ENCODE assay signal across 20 mouse cellular contexts in the genomic region with DNA sequence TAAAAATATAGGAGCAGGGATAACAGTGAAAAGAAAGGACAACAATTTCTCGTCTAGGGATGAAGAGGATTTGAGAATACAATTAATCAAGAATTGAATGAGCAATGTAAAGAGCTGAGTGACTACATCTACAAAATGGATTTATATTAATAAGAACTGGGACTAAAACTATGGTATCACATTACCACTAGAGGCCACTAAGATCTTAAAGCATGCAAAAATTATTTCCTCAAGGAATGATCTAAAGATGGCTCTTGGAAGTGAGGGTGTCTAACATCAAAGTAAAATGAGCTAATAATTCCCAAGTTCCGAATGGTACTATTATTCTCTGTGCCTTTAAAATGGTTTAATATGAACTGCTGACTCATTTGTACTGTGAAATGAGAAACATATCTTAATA.
A peak's percentile ranks its signal among the peaks of the same experiment; 100 is the strongest.
DNase-seq lines count a peak whose midpoint lies in the region; ATAC-seq and TF ChIP-seq lines count a peak whose summit lies in the region.
"Had no signal": no experiment of that assay in that cellular context is flagged by ENCODE, and none has a peak within 500 bp of the region (broad histone marks: within the 10 kb centered on the region; RNA-seq: fewer than 3 reads in every experiment).

No protein-coding gene starts in this region.

- TF ChIP-seq CTCF in intestine, postnatal 0 days (IDR thresholded peaks at IDR 0.05; ENCODE audit: low read depth): peak; percentile 62
- peak; percentile 32; the same call in 1 of the 2 replicates for TF ChIP-seq CTCF in lung, embryonic 14.5 days (IDR thresholded peaks at IDR 0.05; ENCODE audit: low read depth)
- TF ChIP-seq CTCF in lung, adult 2 months (IDR thresholded peaks at IDR 0.05; ENCODE audit: insufficient read depth, low read length): no peak

- H3K4me2 ChIP-seq in forebrain, embryonic 14.5 days (ENCODE audit: low read length): no peak overlapping the region
- no peak overlapping the region for H3K4me2 ChIP-seq in forebrain, embryonic 15.5 days (replicated peaks)
- no peak overlapping the region for H3K4me2 ChIP-seq in intestine, postnatal 0 days (replicated peaks; ENCODE audit: low read depth)
- no peak overlapping the region for H3K4me2 ChIP-seq in intestine, embryonic 15.5 days (replicated peaks)
- H3K4me2 ChIP-seq in lung, embryonic 14.5 days: no peak overlapping the region
- H3K4me2 ChIP-seq: hindbrain, embryonic 13.5 days; liver, embryonic 15.5 days had no signal

- no peaks in the 10 kb centered on the region for H3K27me3 ChIP-seq in forebrain, embryonic 14.5 days (replicated peaks; ENCODE audit: control insufficient read depth, insufficient read depth, low read length)
- no peaks in the 10 kb centered on the region for H3K27me3 ChIP-seq in forebrain, embryonic 15.5 days
- no peaks in the 10 kb centered on the region for H3K27me3 ChIP-seq in intestine, postnatal 0 days (replicated peaks; ENCODE audit: control insufficient read depth, insufficient read depth, low read length)
- H3K27me3 ChIP-seq in intestine, embryonic 15.5 days (replicated peaks): no peaks in the 10 kb centered on the region
- H3K27me3 ChIP-seq in lung, embryonic 14.5 days (ENCODE audit: insufficient read depth, low read length): no peaks in the 10 kb centered on the region
- H3K27me3 ChIP-seq: hindbrain, embryonic 13.5 days; liver, embryonic 15.5 days had no signal

- 83% methylated on average over 2 of the region's 2 CpGs for WGBS in forebrain, embryonic 14.5 days
- 76% methylated on average over 2 of the region's 2 CpGs for WGBS in forebrain, embryonic 15.5 days
- 78% methylated on average over 2 of the region's 2 CpGs for WGBS in intestine, postnatal 0 days
- WGBS in intestine, embryonic 15.5 days: 75% methylated on average over 2 of the region's 2 CpGs
- WGBS in lung, embryonic 14.5 days: 68% methylated on average over 2 of the region's 2 CpGs
- WGBS in lung, adult 2 months: 69% methylated on average over 2 of the region's 2 CpGs

- no peak for TF ChIP-seq POLR2A in lung, adult 2 months (IDR thresholded peaks at IDR 0.05; ENCODE audit: borderline replicate concordance, extremely low read depth, low read depth, low read length)

- H3K9ac ChIP-seq in forebrain, embryonic 14.5 days (ENCODE audit: low read length): no peak overlapping the region
- H3K9ac ChIP-seq in forebrain, embryonic 15.5 days (replicated peaks): no peak overlapping the region
- no peak overlapping the region for H3K9ac ChIP-seq in intestine, postnatal 0 days (ENCODE audit: low read depth, low read length)
- H3K9ac ChIP-seq in intestine, embryonic 15.5 days: no peak overlapping the region
- H3K9ac ChIP-seq in lung, embryonic 14.5 days: no peak overlapping the region
- H3K9ac ChIP-seq: hindbrain, embryonic 13.5 days; liver, embryonic 15.5 days had no signal

- no peak for ATAC-seq in forebrain, embryonic 14.5 days
- ATAC-seq in forebrain, embryonic 15.5 days (replicated peaks): no peak
- ATAC-seq in intestine, postnatal 0 days: no peak
- no peak for ATAC-seq in intestine, embryonic 15.5 days
- no peak for ATAC-seq in lung, embryonic 14.5 days (ENCODE audit: insufficient read depth)
- ATAC-seq: midbrain, embryonic 16.5 days had no signal

- no peak overlapping the region for H3K4me3 ChIP-seq in forebrain, embryonic 14.5 days (ENCODE audit: low read depth, low read length)
- H3K4me3 ChIP-seq in forebrain, embryonic 15.5 days: no peak overlapping the region
- H3K4me3 ChIP-seq in intestine, postnatal 0 days (ENCODE audit: low read depth, low read length): no peak overlapping the region
- H3K4me3 ChIP-seq in intestine, embryonic 15.5 days (replicated peaks): no peak overlapping the region
- no peak overlapping the region for H3K4me3 ChIP-seq in lung, embryonic 14.5 days (ENCODE audit: low read depth, low read length)
- no peak overlapping the region for H3K4me3 ChIP-seq in lung, adult 2 months (replicated peaks; ENCODE audit: extremely low read depth, low read depth, low read length)
- H3K4me3 ChIP-seq: hindbrain, embryonic 13.5 days; liver, embryonic 15.5 days had no signal

- no peaks in the 10 kb centered on the region for H3K4me1 ChIP-seq in forebrain, embryonic 14.5 days (ENCODE audit: control insufficient read depth, insufficient read depth, low read length)
- no peaks in the 10 kb centered on the region for H3K4me1 ChIP-seq in forebrain, embryonic 15.5 days
- no peaks in the 10 kb centered on the region for H3K4me1 ChIP-seq in intestine, postnatal 0 days (replicated peaks; ENCODE audit: control insufficient read depth, insufficient read depth, low read length)
- H3K4me1 ChIP-seq in intestine, embryonic 15.5 days (replicated peaks): no peaks in the 10 kb centered on the region
- no peaks in the 10 kb centered on the region for H3K4me1 ChIP-seq in lung, embryonic 14.5 days (ENCODE audit: insufficient read depth)
- H3K4me1 ChIP-seq in lung, adult 2 months (ENCODE audit: control insufficient read depth, insufficient read depth, low read length): no peaks in the 10 kb centered on the region; the same call in 1 of the 2 replicates
- H3K4me1 ChIP-seq: hindbrain, embryonic 13.5 days; liver, embryonic 15.5 days had no signal

- no peaks in the 10 kb centered on the region for H3K9me3 ChIP-seq in forebrain, embryonic 14.5 days (replicated peaks; ENCODE audit: control insufficient read depth, low read length)
- no peaks in the 10 kb centered on the region for H3K9me3 ChIP-seq in forebrain, embryonic 15.5 days
- no peaks in the 10 kb centered on the region for H3K9me3 ChIP-seq in intestine, postnatal 0 days (ENCODE audit: control insufficient read depth)
- no peaks in the 10 kb centered on the region for H3K9me3 ChIP-seq in intestine, embryonic 15.5 days
- H3K9me3 ChIP-seq in lung, embryonic 14.5 days (ENCODE audit: low read depth, low read length): no peaks in the 10 kb centered on the region
- H3K9me3 ChIP-seq: hindbrain, embryonic 13.5 days; liver, embryonic 15.5 days had no signal

- H3K36me3 ChIP-seq in forebrain, embryonic 14.5 days (ENCODE audit: control insufficient read depth, insufficient read depth, low read length): peaks cover 6% of the 10 kb centered on the region; the same call in 1 of the 2 replicates
- no peaks in the 10 kb centered on the region for H3K36me3 ChIP-seq in forebrain, embryonic 15.5 days
- H3K36me3 ChIP-seq in intestine, postnatal 0 days (ENCODE audit: control insufficient read depth, insufficient read depth): no peaks in the 10 kb centered on the region
- H3K36me3 ChIP-seq in intestine, embryonic 15.5 days: no peaks in the 10 kb centered on the region
- H3K36me3 ChIP-seq in lung, embryonic 14.5 days (ENCODE audit: insufficient read depth): 0 out of 2 replicates have a peak, but pooled peaks cover 6% of the 10 kb centered on the region
- H3K36me3 ChIP-seq: liver, embryonic 15.5 days had no signal

- H3K27ac ChIP-seq in forebrain, embryonic 14.5 days (ENCODE audit: low read depth, low read length): no peak overlapping the region
- no peak overlapping the region for H3K27ac ChIP-seq in forebrain, embryonic 15.5 days (replicated peaks)
- H3K27ac ChIP-seq in intestine, postnatal 0 days (ENCODE audit: low read depth, low read length): no peak overlapping the region
- H3K27ac ChIP-seq in intestine, embryonic 15.5 days: no peak overlapping the region
- H3K27ac ChIP-seq in lung, embryonic 14.5 days (ENCODE audit: low read depth): no peak overlapping the region
- H3K27ac ChIP-seq: hindbrain, embryonic 13.5 days; liver, embryonic 15.5 days had no signal

- peak; percentile 31 for DNase-seq in forebrain, embryonic 14.5 days (ENCODE audit: low spot score)
- DNase-seq in lung, embryonic 14.5 days: peak; percentile 22
- no peak for DNase-seq in lung, adult 2 months
- DNase-seq in adipocyte (ENCODE audit: low spot score): peak; percentile 25
- DNase-seq in spleen, postnatal 36 days (ENCODE audit: low spot score in 2 of 2): no peak
- DNase-seq: adrenal gland, postnatal 14 days; cerebellum, adult 11 months; cerebellum, postnatal 25 days; embryo, embryonic 11 days; gastrocnemius, postnatal 36 days; heart, postnatal 10 days; kidney, adult 11 months; kidney, postnatal 4 days; right cerebral cortex, postnatal 25 days had no signal

Comparison
In these comparisons a context has a peak if more than half of its experiments do, and no peak if none do; other contexts are left out.
1. DNase-seq: peak in forebrain, embryonic 14.5 days (single experiment), lung, embryonic 14.5 days (single experiment) and adipocyte (single experiment); none in lung, adult 2 months (single experiment) and spleen, postnatal 36 days (0 of 2).